Mouse (Mus musculus) forebrain, embryonic 13.5 days (tissue): ENCODE measurements around the gene Cradd. TPM values are rescaled to one million over a fixed set of nuclear protein-coding genes. Genes with fewer than 3 reads are reported as not detected.

Experiments used
- ATAC-seq: fragments of 200-750 bp; cut with Nextera tagmentation; 2 replicates; pipeline ENCODE4 v1.8.0; 2017
- H3K27ac ChIP-seq: fragments of 300-500 bp; sonication (generic); 2 replicates; pipeline ENCODE4 v1.5.1; 2015; ENCODE audit warnings: inconsistent platforms, mild to moderate bottlenecking, moderate library complexity
- H3K27me3 ChIP-seq: fragments of 300-500 bp; sonication (generic); 2 replicates; pipeline ENCODE4 v1.6.1; 2015; ENCODE audit warnings: mild to moderate bottlenecking, inconsistent platforms
- H3K36me3 ChIP-seq: fragments of 300-500 bp; sonication (generic); 2 replicates; pipeline ENCODE4 v1.6.1; 2015; ENCODE audit warnings: mild to moderate bottlenecking, inconsistent platforms; ENCODE audit not compliant: poor library complexity, severe bottlenecking
- H3K4me1 ChIP-seq: fragments of 300-500 bp; sonication (generic); 2 replicates; pipeline ENCODE4 v1.6.1; 2015; ENCODE audit warnings: inconsistent platforms
- H3K4me2 ChIP-seq: fragments of 300-500 bp; sonication (generic); 2 replicates; pipeline ENCODE4 v1.6.1; 2015; ENCODE audit warnings: inconsistent platforms, mild to moderate bottlenecking, moderate library complexity
- H3K4me3 ChIP-seq: fragments of 300-500 bp; sonication (generic); 2 replicates; pipeline ENCODE4 v1.5.1; 2015; ENCODE audit warnings: mild to moderate bottlenecking, inconsistent platforms
- H3K9ac ChIP-seq: fragments of 300-500 bp; sonication (generic); 2 replicates; pipeline ENCODE4 v1.6.1; 2015; ENCODE audit warnings: mild to moderate bottlenecking, inconsistent platforms
- H3K9me3 ChIP-seq: fragments of 300-500 bp; sonication (generic); replicated peaks from 2 replicates; pipeline ENCODE4 v1.6.1; 2016; ENCODE audit warnings: inconsistent platforms
- WGBS: fragments of 180-500 bp; shearing (Covaris S2); methylation state at CpG from one replicate; pipeline ENCODE4 v1.1.7; 2015; 5-methylcytosine and 5-hydroxymethylcytosine counted together
- polyA plus RNA-seq: library from polyadenylated mRNA; unstranded; fragments of >200 nt; fragmentation: Nextera tagmentation; extraction: Ambion mirVana; gene quantifications from 2 replicates; pipeline ENCODE4 v1.2.1, GENCODE M21; 2015

The Cradd gene
- polyA plus RNA-seq, 1 experiment from 2014 or later = 11.3 TPM

DNA sequence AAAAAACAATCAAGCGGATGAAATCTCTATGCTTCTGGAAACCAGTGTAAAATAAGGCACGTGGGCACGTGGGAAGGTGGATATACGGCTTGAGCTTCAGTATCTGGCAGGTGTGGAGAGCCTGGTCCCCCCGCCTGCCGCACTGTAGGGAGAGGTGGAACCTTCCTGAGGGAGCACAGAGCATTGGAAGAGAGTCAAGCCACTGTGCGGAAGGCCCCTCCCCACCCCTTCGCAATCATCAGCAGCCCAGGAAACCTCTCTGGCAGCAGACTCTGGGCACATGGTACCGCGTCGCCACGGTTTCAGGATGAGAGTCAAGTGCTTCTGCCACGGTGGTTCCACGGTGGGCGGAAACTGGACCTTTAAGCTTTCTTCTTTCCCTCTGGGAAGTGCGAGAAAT lies 100.7 kb downstream of the Cradd start:
- H3K27me3 ChIP-seq = no peaks in the 10 kb centered on the region
- H3K4me1 ChIP-seq = peaks cover 4% of the 10 kb centered on the region; the same call in 1 of the 2 replicates
- 80% methylated on average over 16 of the region's 16 CpGs for WGBS
- no peak overlapping the region for H3K27ac ChIP-seq
- H3K9me3 ChIP-seq = no peaks in the 10 kb centered on the region
- H3K4me2 ChIP-seq = no peak overlapping the region
- no peaks in the 10 kb centered on the region for H3K36me3 ChIP-seq
- no peak overlapping the region for H3K4me3 ChIP-seq
- no peak for ATAC-seq
- H3K9ac ChIP-seq = no peak overlapping the region

DNA sequence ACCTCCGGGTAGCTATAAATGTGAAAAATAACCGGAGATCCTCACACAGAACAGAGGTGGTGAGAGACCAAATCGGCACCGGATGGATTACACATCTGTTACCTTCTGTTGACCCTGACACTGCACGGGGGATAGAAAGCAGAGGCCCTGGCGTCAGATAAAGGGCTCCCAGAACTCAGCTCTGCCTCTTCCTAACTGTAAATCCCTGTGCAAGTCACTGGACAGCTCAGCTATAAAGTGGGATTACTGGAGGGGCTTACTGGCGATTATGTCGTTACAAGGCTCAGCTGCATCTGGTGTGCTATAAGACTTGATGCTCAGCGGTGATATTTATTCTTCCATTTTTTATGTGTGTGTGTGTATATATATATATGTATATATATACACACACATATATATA lies 102.0 kb downstream of the Cradd start:
- no peaks in the 10 kb centered on the region for H3K36me3 ChIP-seq
- peaks cover 4% of the 10 kb centered on the region; the same call in 1 of the 2 replicates for H3K4me1 ChIP-seq
- no peaks in the 10 kb centered on the region for H3K27me3 ChIP-seq
- 88% methylated on average over 9 of the region's 9 CpGs for WGBS
- H3K9ac ChIP-seq = no peak overlapping the region
- H3K4me3 ChIP-seq = no peak overlapping the region
- ATAC-seq = no peak
- no peak overlapping the region for H3K4me2 ChIP-seq
- H3K9me3 ChIP-seq = no peaks in the 10 kb centered on the region
- no peak overlapping the region for H3K27ac ChIP-seq

DNA sequence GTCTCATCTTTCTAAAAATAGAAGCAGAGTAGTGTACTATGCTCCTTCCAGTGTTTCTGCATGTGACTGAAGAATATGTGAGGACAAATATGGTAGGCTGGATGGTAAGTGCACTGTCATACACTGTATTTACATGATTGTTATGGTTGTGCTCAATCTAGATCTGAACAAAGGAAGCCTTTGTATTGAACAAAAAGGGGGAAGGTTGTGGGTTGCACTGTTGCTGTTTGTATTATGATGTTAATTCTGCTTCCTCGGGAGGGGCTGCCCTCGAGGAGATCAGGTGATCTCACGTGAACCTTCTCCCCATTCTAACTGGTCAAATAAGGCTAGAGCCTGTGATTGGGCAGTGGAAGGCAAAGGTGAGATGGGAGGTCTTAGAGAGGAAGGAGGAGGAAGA lies 103.4 kb downstream of the Cradd start:
- no peak overlapping the region for H3K4me3 ChIP-seq
- peaks cover 4% of the 10 kb centered on the region; the same call in 1 of the 2 replicates for H3K4me1 ChIP-seq
- no peaks in the 10 kb centered on the region for H3K9me3 ChIP-seq
- H3K36me3 ChIP-seq = no peaks in the 10 kb centered on the region
- H3K27me3 ChIP-seq = no peaks in the 10 kb centered on the region
- ATAC-seq = no peak
- WGBS = 58% methylated on average over 3 of the region's 3 CpGs
- no peak overlapping the region for H3K9ac ChIP-seq
- H3K4me2 ChIP-seq = no peak overlapping the region
- no peak overlapping the region for H3K27ac ChIP-seq

GRCm38 (mm10) chr10:95218683-95219060 lies 105.3 kb downstream of the Cradd start:
- H3K27ac ChIP-seq = no peak overlapping the region
- H3K27me3 ChIP-seq = no peaks in the 10 kb centered on the region
- ATAC-seq = no peak
- 89% methylated on average over 9 of the region's 9 CpGs for WGBS
- peaks cover 4% of the 10 kb centered on the region; the same call in 1 of the 2 replicates for H3K4me1 ChIP-seq
- H3K9ac ChIP-seq = no peak overlapping the region
- H3K4me3 ChIP-seq = no peak overlapping the region
- no peaks in the 10 kb centered on the region for H3K9me3 ChIP-seq
- no peak overlapping the region for H3K4me2 ChIP-seq
- no peaks in the 10 kb centered on the region for H3K36me3 ChIP-seq

GRCm38 (mm10) chr10:95217956-95218682 lies 105.8 kb downstream of the Cradd start:
- ATAC-seq = no peak
- 69% methylated on average over 18 of the region's 18 CpGs for WGBS

DNA sequence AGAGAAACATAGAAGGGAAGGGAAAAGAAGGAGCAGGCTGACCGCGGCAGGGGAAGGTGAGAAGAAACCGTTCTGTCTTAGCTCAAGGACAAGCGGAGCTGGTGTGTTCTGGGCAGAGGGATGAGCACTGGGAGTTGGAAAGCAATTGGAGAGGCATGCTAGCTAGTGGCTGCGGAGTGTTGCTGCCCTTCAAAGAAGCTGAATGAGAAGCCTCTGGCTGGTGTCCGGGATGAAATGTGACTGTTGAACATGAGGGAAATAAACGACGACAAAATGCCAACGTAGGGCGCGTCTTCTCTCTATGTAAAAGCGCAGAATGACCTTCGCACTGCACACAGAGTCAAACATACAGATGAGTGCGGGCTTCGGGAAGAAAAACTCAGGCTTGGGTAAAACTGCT lies 108.6 kb downstream of the Cradd start:
- no peak overlapping the region for H3K27ac ChIP-seq
- no peaks in the 10 kb centered on the region for H3K27me3 ChIP-seq
- WGBS = 94% methylated on average over 15 of the region's 15 CpGs
- no peak overlapping the region for H3K9ac ChIP-seq
- no peak overlapping the region for H3K4me3 ChIP-seq
- H3K4me2 ChIP-seq = no peak overlapping the region
- no peaks in the 10 kb centered on the region for H3K36me3 ChIP-seq
- no peaks in the 10 kb centered on the region for H3K9me3 ChIP-seq
- no peaks in the 10 kb centered on the region for H3K4me1 ChIP-seq
- no peak for ATAC-seq

More at GRCm38 (mm10) chr10:95217956-95218682, 105.8 kb downstream of the Cradd start:
- no peak overlapping the region for H3K27ac ChIP-seq
- H3K4me3 ChIP-seq = no peak overlapping the region
- no peaks in the 10 kb centered on the region for H3K9me3 ChIP-seq
- no peaks in the 10 kb centered on the region for H3K36me3 ChIP-seq
- peaks cover 2% of the 10 kb centered on the region; the same call in 1 of the 2 replicates for H3K4me1 ChIP-seq
- no peak overlapping the region for H3K4me2 ChIP-seq
- no peaks in the 10 kb centered on the region for H3K27me3 ChIP-seq
- no peak overlapping the region for H3K9ac ChIP-seq

DNA sequence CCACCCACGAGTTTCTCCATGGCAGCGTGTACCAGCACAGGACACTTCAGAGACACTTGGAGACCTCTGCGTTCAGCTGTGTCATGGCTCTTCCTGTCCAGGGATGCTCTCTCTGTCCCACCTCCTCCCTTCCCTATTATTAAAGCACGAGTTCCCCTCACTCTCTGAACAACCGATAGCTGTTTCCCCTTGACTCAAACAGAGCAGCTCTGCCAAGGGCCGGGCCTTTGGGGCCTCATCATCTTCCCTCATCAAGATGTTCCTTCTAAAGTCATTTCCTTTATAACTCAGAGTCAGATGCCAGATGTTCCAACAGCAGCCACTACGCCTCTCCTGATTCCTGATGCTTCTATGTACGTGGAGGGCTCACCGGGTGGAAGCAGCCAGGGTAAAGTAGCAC lies 110.1 kb downstream of the Cradd start:
- Histone ChIP-seq H3K4me3 (no peak overlapping the region), H3K27ac (no peak overlapping the region), H3K9me3 (no peaks in the 10 kb centered on the region), H3K4me1 (no peaks in the 10 kb centered on the region), H3K27me3 (no peaks in the 10 kb centered on the region), H3K4me2 (no peak overlapping the region), H3K36me3 (no peaks in the 10 kb centered on the region), H3K9ac (no peak overlapping the region)
- 88% methylated on average over 9 of the region's 9 CpGs for WGBS
- no peak for ATAC-seq

GRCm38 (mm10) chr10:95213311-95213710 lies 110.6 kb downstream of the Cradd start:
- H3K27me3 ChIP-seq = no peaks in the 10 kb centered on the region
- H3K9me3 ChIP-seq = no peaks in the 10 kb centered on the region
- no peaks in the 10 kb centered on the region for H3K36me3 ChIP-seq
- H3K9ac ChIP-seq = no peak overlapping the region
- H3K4me1 ChIP-seq = no peaks in the 10 kb centered on the region
- no peak for ATAC-seq
- WGBS = 90% methylated on average over 8 of the region's 8 CpGs
- H3K4me2 ChIP-seq = no peak overlapping the region
- no peak overlapping the region for H3K27ac ChIP-seq
- no peak overlapping the region for H3K4me3 ChIP-seq

GRCm38 (mm10) chr10:95211660-95212059 lies 112.3 kb downstream of the Cradd start:
- H3K27ac ChIP-seq = no peak overlapping the region
- no peaks in the 10 kb centered on the region for H3K36me3 ChIP-seq
- no peak overlapping the region for H3K4me2 ChIP-seq
- H3K27me3 ChIP-seq = no peaks in the 10 kb centered on the region
- H3K9me3 ChIP-seq = no peaks in the 10 kb centered on the region
- no peak overlapping the region for H3K4me3 ChIP-seq
- no peak for ATAC-seq
- H3K4me1 ChIP-seq = no peaks in the 10 kb centered on the region
- 94% methylated on average over 8 of the region's 8 CpGs for WGBS
- no peak overlapping the region for H3K9ac ChIP-seq

DNA sequence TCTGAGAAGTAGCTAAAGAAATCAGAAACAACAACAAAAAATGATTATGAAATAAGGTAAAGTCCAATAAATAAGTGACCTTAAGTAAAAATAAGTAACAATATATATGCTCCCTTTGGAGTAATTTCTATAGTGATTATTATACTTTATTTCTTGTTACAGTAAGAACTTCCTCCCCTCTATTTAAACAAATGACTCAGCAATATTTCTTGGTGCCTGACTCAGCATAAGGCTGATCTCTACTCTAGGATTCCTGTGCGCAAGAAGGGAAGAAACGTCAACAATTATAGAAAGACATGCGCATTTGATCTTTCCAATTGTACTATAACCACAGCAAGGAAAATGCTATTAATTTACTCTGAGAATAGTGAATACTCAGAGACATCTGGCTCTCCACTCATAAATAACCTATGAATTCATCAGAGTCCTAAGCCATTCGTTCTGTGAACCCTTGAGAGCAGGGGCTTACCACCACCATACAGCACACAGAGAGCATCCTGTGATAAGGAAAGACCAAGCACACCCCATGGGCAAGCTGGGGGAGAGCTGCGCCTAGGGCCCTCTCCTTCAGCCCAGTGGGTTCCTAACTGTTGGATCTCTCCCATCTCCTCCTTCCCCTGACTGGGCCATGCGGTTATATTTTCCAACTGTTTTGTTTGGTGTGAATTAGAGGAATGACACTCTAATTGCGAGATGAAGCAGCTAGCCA lies 113.1 kb downstream of the Cradd start:
- WGBS = 84% methylated on average over 7 of the region's 7 CpGs
- H3K27me3 ChIP-seq = no peaks in the 10 kb centered on the region

GRCm38 (mm10) chr10:95210167-95210566 lies 113.8 kb downstream of the Cradd start:
- Histone ChIP-seq H3K9me3 (no peaks in the 10 kb centered on the region), H3K27ac (no peak overlapping the region), H3K9ac (no peak overlapping the region), H3K27me3 (no peaks in the 10 kb centered on the region), H3K36me3 (no peaks in the 10 kb centered on the region), H3K4me2 (no peak overlapping the region), H3K4me3 (no peak overlapping the region), H3K4me1 (no peaks in the 10 kb centered on the region)
- ATAC-seq = no peak
- 77% methylated on average over 4 of the region's 4 CpGs for WGBS

More for the DNA sequence above, 113.1 kb downstream of the Cradd start:
- H3K27ac ChIP-seq = no peak overlapping the region
- no peak overlapping the region for H3K4me2 ChIP-seq
- no peaks in the 10 kb centered on the region for H3K9me3 ChIP-seq
- H3K9ac ChIP-seq = no peak overlapping the region
- no peak overlapping the region for H3K4me3 ChIP-seq
- no peaks in the 10 kb centered on the region for H3K4me1 ChIP-seq
- no peak for ATAC-seq
- no peaks in the 10 kb centered on the region for H3K36me3 ChIP-seq

DNA sequence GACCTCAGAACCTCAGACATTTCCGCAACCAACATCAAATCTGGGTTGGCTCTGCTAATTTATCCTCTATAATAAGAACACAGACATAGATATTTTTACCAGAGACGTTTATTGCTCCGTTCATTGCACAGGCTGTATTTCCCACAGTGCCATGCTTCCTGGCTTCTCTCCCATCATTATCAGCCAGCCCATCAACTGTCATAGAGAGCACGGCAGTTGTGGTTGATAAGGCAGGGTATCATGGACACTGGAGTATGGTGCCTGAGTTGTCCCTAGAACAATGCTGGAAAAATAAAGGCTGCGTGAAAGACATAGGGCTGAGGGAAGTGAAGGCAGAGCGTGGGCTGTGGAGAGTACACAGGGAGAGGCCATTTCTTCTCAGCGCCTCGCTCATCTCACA lies 116.5 kb downstream of the Cradd start:
- Histone ChIP-seq H3K4me3 (no peak overlapping the region), H3K36me3 (no peaks in the 10 kb centered on the region), H3K4me1 (no peaks in the 10 kb centered on the region), H3K27me3 (no peaks in the 10 kb centered on the region), H3K9me3 (no peaks in the 10 kb centered on the region), H3K4me2 (no peak overlapping the region), H3K9ac (no peak overlapping the region), H3K27ac (no peak overlapping the region)
- WGBS = 93% methylated on average over 8 of the region's 8 CpGs
- no peak for ATAC-seq
